Mouse (Mus musculus) lung, adult 2 months (tissue): ENCODE data around the gene Shroom1.

Experiments used
- CTCF ChIP-seq: fragments of 200-500 bp; IDR thresholded peaks from 2 replicates; pipeline ENCODE4 v1.5.1; 2011; ENCODE audit warnings: mild to moderate bottlenecking, low read length, control low read depth; ENCODE audit not compliant: insufficient read depth
- POLR2A ChIP-seq: fragments of 200-500 bp; IDR thresholded peaks from 2 replicates; pipeline ENCODE4 v1.6.1; 2011; ENCODE audit warnings: low read depth, mild to moderate bottlenecking, control low read depth, low read length, borderline replicate concordance; ENCODE audit errors: extremely low read depth

GRCm38 (mm10) chr11:53450070-53450705 lies 6.8 kb upstream of the Shroom1 start:
- TF ChIP-seq CTCF (no peak), POLR2A (no peak)
